Mouse (Mus musculus) small intestine, adult 2 months (tissue): Measurements from ENCODE around the gene Olfr288.

Experiments used
- CTCF ChIP-seq: fragments of 200-500 bp; IDR thresholded peaks from 2 replicates; pipeline ENCODE4 v1.5.1; 2012; ENCODE audit warnings: low read depth, mild to moderate bottlenecking, control low read depth, inconsistent platforms, low read length, moderate library complexity, mixed read lengths; ENCODE audit not compliant: insufficient replicate concordance, insufficient read length; ENCODE audit errors: extremely low read depth
- POLR2A ChIP-seq: fragments of 200-500 bp; IDR thresholded peaks from 2 replicates; pipeline ENCODE4 v1.6.1; 2012; ENCODE audit warnings: low read depth, mild to moderate bottlenecking, control low read depth, inconsistent platforms, low read length, moderate library complexity

DNA sequence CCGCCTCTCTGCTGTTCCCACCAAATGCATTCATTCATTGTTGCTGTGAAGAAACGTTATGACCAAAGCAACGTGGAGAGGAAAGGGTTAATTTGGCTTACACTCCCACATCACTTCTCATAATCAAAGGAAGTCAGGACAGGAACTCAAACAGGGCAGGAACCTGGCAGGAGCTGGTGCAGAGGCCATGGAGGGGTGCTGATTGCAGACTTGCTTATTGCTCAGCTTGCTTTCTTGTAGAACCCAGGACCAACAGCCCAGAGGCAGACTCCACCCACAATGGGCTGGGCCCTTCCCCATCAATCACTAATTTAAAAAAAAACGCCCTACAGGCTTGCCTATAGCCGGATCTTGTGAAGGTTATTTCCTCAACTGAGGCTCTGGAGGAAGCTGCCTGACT is 18.8 kb upstream of the Olfr288 start:
- TF ChIP-seq CTCF: no peak
- TF ChIP-seq POLR2A: no peak
